Mouse (Mus musculus) spleen, postnatal 10 days (tissue): ENCODE results near the gene Tmem164.

Experiments used
- DNase-seq, 2 experiments: peaks; one replicate each; pipeline ENCODE4 v3.0.0; 2021 to 2022; ENCODE audit warnings: low spot score in 2 of 2

Gene Tmem164

DNA sequence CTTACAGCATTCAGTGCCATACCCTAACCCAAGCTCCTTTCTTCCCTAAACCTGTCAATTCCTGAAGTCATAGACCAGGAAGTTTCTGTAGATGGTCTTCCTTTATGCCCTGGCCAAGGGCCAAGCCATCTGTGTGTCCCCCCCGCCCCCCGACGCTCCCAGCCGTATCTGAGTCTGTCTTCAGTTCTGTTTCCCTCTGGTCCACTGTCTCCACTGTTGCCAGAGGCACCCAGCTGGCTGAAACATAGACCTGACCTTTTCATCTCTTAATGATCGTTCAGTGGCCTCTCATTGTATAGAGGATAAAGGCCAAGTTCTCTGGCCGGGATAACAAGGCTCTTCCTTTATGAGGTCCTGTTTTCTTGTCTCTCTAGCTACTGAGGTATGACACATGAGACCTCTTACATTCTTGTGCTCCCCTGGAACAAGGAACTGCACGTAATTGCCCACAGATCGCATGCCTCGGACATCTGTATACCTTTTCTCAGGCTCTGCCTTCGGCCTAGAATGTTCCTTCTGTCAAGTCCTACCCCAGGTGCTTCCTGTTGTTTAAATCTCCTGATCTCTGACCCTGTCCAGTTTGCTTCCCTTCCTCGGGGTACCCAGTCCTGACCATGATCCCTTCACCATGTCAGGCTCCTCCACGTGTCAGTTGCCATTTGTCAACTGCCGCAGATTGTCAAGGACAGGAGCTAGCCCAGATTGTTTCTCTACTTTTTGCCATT, 147.1 kb downstream of the Tmem164 start:
- no peak for DNase-seq

DNA sequence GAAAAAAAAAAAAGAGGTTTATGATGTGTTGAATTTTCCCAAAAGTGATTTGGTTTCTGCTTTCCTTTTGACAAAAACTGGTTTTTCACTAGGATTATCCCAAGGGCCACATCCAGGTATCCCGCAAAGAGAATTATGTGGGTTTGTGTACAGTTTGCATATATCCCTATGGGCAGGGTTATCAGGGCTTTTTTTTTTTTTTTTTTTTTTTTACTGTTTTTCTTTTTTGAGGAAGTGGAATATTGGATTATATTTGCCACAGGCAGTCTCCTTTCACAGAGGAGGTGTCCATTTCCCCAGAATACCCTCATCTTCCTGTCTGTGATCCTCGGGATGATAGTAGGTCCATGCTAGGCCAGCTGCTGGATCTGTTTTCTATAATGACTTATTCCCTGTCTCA, 148.1 kb downstream of the Tmem164 start:
- DNase-seq = no peak

DNA sequence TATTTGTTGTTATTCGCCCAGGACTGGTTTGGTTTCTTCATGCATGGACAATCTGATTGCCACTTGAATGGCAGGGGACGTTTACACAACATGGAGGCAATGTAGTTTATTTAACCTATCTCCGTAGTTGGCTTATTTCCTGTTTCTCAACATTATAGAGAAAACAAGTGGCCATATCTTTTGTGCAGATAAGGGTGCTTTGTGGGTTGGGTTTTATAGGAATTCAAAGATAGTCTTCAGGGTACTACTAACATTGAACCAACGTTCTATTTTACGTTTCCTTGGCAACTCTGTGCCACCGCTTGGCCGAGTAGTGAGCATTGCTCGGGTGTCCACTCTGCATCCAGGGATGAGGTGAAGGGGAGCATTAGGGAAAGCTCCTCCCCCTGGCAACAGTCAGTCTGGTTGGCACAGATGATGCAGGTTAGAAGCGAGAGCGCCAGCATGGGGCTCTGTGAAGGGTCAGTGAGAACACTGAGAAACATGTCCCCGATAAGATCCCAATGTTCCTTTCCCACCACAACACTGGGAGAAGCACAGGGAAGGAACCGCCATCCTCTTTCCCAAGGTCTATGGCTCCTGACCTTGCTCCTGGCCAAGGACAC, 148.8 kb downstream of the Tmem164 start:
- no peak for DNase-seq

DNA sequence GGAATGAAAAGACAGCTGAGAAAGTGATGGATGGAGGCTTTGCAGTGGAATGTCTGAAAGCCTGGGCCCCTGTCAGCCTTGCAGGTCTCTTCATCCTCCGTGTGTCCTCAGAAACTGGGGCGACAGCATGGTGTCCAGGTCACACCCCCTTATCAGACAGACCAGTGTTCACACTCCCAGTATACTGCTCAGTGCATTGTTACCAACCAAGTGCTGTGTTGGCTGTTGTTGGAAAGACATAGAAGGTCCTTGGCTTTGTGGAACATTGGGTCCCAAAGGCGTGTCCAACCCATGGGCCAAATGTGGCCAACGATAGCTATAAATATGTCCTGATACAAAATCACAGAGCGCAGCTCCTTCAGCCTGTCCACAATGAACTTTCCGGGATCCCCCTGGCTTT, 149.4 kb downstream of the Tmem164 start:
- DNase-seq = no peak

DNA sequence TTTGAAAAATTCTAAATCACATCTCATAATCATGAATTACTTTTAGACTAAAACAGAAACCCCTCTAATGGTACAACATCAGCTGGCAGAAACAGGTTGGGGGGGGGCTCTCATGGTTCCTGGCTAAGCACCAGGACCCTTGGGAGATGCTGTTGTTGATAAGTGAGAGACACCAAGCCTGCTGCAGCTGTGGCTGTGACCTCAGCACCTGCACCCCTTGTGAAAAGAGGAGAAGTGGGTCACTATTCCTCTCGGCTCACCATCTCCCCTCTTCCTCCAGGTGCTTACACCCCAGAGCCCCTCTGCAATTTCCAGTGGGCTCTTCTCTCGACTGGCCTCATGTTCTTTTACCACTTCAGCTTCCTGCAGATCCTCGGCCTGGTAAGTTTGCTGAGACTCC, 151.0 kb downstream of the Tmem164 start:
- no peak for DNase-seq

DNA sequence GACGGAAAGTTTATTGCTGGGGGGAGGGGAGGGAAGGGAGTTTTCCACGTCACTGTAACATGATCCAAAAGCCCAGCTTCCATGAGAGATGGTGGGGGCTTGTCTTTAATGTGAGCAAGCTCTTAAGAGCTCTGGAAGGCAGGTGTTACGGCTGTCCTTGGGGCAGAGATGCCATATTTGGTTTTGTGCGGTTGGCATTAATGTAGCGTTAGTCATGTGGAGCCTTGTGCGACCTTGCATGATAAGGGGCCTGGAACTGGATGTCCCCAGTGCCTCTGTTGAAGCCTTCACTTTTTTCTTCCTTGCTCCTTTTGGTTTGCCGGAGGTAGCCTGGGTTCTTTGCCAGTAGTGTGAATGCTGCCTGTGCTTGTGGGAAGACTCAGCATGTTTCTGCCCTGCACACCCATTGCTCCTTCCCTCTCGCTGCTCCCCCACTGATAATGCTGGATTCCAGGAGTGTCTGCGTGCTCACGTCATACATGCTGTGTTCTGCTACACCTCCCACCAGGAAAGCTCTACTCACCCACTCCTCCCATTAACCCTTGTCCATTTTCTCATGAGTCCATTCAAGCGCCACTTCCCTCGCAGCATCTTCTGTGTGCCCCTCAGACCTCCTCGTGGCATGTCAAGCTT, 152.1 kb downstream of the Tmem164 start:
- DNase-seq = no peak

DNA sequence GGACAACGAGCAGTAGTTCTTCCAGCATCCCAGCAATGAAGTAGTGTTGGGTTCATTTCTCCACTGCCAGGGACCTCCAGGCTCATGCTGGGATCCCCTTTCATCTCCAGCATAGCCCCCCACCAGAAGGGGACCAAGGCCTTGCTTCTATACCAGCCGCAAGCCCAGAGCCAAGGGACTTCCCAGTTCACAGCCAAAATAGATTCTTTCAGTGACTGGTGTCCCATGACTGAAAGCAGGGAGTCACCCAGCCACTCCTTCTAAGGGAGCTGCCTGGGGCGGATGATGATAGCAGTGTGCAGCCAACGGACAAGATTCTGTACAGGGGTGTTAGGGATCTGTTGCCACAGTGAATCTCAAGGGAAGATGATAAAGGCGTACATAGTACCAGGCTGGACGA, 153.6 kb downstream of the Tmem164 start:
- no peak for DNase-seq

DNA sequence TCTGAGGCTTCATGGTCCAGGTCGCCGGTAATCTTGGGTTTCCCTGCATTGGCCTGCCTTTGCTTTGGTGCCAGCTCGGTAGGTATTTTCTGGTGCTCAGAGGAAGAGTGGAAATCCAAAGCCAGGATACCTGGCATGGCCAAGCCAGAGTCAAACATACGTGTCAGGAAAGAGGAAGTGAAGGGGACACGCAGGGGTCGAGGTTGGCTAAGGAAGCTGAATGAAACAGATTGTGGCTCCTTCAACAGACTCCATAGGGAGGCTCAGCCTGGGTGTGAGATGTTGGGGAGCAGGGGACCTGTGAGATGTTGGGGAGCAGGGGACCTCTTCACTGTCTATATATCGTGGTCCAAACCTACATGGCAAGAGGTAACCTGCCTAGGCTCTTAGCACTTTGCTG, 155.2 kb downstream of the Tmem164 start:
- DNase-seq = no peak

DNA sequence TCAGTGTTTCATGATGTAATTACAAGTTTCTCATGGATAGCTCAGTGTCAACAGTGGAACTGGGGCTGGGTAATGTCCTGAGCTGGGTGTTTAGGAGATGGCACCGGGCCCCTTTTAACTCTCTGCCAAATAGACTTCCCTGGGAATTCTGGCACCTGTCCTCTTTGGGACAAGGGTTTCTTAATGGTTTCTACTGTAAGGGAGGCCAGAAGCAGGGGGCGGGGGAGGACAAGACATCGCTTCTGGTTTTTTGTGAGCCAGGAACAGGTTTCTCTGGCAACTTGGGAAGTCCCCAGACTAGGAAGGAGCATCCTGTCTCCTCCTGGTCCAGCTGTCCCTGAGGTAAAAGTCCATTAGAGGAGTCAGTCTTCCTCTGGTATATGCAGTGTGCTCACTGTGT, 156.1 kb downstream of the Tmem164 start:
- DNase-seq = no peak

DNA sequence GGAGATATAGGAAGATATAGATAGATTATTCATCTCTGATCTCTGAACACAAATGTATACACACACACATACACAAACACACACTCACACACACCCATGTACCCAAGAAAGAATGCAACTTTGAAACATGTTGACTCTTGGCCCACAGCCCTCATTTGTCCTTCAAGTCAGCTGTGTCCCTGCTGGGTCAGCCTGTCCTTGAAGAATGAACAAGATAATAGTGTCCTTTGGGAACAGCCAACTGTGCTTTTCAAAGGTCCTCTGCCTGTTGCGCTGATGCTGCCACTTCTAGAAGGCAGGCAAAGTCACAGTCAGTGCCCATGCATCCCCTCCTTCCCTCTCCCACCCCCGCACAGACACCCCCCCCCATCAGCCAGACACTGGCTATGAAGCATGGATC, 157.6 kb downstream of the Tmem164 start:
- DNase-seq = no peak

DNA sequence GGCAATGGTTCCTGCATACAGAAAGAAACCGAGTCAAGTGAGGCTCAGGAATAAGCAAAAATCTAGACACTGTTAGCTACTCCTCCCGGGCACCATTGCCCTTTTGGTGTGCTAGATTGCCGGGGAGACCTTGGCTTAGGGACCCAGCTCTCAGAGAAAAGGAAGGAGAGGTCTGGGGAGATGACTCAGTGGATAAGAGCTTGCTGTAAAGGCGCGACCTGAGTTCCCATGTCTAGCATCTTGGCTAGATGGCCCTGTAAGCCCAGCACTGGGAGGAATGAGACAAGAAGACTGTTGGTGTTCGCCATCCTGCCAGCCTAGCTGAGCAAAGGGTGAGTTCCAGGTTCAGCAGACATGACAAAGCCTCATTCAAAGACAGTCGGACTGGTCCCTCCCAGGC, 158.2 kb downstream of the Tmem164 start:
- no peak for DNase-seq

DNA sequence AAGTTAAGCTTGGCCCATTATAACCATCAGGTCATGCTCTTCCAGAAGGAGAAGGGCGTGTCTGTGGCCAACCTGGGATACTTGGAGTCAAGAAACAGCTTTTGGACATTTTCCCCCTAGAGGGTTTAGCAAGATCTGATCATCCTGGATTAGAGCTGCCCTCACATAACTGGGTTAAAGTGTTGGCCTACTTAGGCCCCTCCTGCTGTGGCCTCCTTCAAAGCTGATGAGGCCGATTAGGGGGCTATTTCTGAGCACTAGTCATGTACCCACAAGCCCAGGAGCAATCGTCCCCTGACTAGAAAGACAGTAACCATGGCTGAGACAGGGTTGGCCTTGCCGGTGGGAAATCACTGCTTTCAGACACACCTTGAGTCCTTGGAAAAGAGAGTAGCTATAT, 160.7 kb downstream of the Tmem164 start:
- no peak for DNase-seq

DNA sequence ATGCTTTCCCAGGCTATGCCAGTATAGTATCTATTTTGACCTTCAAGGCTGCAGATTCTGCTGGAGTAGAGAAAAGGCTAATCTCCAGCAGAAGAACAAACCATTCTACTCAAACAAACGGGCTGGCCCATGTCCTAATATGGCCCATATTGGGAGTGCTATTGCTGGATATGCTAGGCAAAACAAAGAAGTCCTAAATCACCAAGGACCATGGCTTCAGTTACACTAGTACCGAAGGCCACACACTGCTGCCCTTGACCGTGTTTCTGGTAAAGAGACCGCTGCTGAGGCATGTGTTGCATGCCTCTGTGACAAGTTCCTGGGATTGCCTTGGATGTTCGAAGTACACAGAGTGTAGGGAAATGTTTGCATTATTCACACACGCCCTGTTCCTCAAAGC, 165.1 kb downstream of the Tmem164 start:
- no peak for DNase-seq

DNA sequence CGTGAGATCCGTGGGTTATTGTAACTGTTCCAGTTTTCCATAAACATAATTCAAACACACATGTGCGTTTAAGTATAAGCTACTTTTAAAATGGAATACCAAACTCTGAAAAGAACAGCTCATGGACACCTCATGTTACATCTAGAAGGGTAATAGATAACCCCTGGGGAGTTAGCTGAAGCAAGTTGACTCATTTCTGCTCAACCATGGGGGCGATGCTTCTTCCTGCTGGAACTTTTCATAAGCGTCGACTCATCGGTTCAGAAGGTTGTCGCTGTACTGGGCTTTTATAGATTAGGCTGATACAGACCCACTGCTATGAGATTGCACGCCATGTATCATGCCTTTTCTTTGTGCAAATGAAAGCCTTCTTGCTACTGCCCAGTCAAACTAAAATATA, 166.8 kb downstream of the Tmem164 start:
- no peak for DNase-seq

DNA sequence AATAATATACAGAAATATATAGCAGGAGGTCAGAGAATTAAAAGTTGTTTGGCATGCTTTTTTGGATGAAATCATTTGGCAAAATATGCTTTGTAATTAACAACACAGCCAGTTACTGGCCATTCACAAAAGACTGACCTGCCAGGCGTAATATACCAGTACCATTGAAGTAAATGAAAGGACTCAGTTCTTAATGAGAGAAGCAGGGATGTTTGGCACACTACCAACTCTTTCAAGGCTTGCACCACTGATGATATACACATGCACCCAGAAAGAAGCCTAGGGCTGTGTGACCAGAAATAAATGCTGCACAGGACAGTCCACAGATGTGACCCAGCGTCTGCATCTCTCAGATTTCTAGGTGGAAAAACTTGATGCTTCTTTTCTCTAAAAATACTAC, 188.6 kb downstream of the Tmem164 start:
- no peak for DNase-seq

DNA sequence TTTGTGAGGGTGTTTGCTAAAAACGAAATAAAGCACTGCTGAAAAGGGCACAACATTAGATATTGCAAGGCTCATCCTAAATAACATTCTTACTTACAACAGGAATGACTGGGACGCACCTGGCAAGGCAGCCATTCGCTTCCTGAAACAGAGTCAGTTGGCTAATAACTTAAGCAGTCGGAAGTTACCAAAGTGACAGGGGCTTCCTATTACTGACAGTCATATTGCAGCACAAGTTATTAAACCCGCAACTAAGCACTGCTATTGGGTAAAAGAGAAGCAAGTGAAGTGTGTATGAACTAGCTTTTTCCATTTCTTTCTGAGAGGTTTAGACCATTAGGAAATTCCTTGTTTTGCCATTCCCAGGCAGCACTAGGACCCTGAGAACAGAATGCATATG, 201.0 kb downstream of the Tmem164 start:
- DNase-seq = no peak

DNA sequence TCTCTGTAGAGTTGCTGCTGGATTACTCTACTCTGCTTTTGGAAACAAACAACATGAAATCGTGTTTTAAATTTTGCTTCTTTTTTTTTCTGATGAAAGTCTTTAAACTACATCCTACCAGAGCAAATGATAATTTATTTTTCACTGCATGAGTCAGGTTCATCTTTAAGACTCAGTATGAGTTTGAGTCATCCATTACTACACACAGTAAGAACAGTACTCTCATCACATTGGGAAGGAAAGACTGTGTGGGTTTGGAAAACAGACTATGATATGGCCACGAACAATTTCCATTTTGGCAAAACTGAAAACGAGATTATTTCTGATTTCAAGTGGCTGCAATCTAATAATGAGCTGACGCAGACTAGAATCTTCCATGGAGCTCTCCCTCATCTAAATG, 202.4 kb downstream of the Tmem164 start:
- DNase-seq = no peak

DNA sequence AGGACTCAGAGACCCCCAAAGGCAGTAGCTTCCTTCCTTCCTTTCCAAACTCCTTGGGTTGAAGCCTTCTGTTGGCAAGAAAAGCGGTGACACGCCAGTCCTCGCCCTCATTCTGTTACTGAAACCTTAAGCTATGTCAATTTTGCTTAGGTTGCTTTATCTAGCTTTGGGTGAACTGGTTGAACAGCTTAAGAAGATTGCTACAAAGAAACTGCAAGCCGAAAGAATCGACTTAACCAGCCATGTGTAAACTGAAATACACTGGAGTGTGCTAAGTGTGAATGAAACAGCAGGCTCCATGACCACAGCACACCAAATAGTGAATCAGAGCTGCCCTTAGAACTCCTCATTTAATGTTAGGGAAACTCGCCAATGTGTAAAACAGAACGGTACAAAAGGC, 204.8 kb downstream of the Tmem164 start:
- DNase-seq = no peak
